Mouse (Mus musculus) adrenal gland, adult 18-20 months (tissue): ENCODE measurements around the gene 0610040J01Rik. TPM values are rescaled to one million over a fixed set of nuclear protein-coding genes. Genes with fewer than 3 reads are reported as not detected.
"Not testable (repeated sequence)": the region's sequence is repeated elsewhere in the genome, so short reads cannot be mapped to it uniquely, and the experiment has no call there.

ENCODE experiments used
- DNase-seq, 2 experiments: peaks; one replicate each; pipeline ENCODE4 v3.0.0; 2021 to 2022; ENCODE audit warnings: low spot score in 2 of 2
- total RNA-seq, 2 experiments: library from RNA; stranded (reverse); gene quantifications; 1 replicate in 1 of 2; 2 replicates in 1 of 2; pipeline ENCODE4 v1.2.3; 2021

Gene 0610040J01Rik
- total RNA-seq, 2 experiments from 2014 or later, result 0.50 to 0.67 TPM

DNA sequence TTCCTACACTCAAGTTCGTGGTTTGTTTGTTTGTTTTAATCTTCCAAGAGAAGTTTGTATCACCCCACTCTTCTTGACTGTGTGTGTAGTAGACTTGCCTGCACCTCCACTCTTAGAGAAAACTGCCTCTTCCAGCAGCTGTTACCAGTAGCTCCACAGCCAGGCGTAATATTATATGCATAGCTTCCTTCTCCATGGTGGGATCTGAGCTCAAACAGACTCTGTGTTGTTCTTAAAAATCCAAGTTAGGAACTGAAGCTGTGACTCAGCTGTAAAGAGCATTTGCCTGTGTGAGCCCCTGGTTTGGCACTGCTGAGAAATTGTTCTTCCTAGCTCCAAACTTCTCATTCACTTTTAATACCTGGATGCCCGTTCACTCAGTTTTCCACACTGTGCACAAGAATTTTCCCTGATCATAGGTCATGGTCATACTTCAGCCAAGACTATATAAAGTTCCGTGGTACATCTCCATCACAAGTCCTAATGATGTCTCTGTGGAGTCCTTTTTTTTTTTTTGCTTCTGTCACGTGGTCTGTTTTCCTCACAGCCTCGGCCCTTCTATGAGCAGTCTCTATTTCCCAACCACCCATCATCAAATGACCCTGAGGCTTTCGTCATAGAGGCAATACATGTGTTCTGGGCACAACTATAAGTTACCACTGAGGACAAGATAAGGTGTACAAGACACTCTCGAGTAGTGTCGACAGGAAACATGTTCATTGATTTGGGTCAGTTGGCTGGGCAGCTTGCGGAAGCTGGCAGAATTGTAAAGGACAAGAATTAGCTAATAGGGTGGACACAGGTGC is 16.4 kb downstream of the 0610040J01Rik start:
- DNase-seq, result no peak

DNA sequence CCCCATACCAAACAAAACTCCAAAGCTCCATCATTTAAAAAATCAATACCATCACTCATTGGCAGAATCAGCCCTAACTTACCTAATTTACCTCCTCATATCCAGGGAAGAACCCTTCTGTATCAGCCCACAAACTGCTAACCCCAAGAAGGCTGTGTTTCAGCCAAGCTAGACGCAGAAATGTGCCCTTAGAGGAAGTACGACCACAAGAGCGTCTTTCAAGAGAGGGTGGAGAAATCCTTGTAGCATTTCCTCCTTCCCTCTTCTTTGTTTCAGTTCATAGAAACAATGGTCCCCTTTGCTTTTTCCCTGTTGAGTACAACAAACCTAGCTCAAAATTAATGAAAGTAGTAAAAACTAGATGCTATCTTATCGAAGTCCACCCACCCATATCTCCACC is 18.9 kb downstream of the 0610040J01Rik start:
- no peak for DNase-seq

DNA sequence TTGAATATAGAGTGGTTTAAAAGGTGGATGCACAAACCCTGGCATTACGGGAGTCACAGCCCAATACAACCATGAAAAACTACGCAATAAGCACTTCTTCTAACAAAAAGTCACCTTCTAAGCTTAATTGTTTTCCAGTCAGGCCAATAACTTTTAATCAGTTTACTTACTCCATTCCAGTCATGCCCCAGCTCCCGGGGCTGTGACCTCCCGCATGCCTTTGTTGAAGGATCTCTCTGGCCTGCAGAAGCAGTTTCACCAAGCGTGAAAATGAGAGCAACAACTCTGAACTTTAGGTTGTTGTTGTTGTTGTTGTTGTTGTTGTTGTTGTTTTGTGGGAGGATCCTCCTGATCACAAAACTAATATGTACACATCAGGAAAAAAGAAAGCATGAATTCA is 21.8 kb downstream of the 0610040J01Rik start:
- no peak for DNase-seq

DNA sequence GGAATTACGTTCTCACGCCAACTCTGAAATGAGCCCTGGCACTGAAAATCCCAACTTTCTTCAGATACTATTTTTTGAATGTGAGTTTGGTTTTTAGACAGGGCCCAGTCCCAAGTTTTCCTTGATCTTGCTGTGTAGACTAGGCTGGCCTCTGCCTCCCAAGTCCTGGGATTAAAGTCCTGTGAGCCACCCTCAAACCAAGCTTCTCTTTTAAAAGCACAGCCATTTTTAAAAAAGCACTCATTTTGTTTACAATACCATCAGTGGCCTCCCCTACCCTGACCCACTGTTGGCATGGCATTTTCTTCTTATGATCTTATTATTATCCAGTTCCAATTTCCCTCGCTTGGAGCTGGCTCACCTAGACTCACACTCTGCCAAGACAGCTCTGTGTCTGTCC is 22.3 kb downstream of the 0610040J01Rik start:
- no peak for DNase-seq

DNA sequence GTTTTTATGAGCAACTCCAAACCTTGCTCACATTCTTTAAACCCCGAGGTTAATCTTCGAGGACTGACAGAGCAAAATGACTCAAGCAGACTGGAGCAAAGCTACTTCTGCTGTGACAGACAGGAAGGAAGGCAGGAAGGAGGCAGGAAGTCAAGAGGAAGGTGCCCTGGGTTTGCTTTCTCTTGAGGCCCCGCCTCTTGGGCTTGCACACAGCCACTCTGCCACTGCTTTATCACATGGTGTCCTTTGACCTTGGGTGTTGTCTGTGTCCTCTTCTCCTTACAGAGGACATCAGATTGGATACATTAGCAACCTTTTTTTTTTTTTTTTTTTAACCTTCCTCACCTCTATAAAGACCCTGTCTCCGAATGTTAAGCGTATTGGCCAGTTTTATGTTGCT is 25.0 kb downstream of the 0610040J01Rik start:
- no peak for DNase-seq

DNA sequence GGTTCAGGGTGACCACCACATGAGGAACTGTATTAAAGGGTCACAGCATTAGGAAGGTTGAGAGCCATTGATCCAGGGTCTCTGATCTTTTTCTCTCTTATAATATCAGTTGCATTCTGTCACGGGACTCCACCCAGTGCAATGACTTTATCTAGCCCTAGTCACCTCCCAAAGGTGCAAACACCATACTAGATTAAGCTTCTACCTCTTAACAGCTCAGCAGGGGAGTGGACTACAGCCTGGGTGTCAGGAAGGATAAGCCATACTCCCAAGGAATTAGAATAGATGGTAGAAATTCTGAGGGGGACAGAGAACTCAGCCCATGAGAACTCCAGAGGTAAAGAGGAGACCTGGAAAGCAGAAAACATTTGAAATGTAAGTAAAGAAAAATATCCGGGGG is 25.7 kb downstream of the 0610040J01Rik start:
- DNase-seq, result no peak

DNA sequence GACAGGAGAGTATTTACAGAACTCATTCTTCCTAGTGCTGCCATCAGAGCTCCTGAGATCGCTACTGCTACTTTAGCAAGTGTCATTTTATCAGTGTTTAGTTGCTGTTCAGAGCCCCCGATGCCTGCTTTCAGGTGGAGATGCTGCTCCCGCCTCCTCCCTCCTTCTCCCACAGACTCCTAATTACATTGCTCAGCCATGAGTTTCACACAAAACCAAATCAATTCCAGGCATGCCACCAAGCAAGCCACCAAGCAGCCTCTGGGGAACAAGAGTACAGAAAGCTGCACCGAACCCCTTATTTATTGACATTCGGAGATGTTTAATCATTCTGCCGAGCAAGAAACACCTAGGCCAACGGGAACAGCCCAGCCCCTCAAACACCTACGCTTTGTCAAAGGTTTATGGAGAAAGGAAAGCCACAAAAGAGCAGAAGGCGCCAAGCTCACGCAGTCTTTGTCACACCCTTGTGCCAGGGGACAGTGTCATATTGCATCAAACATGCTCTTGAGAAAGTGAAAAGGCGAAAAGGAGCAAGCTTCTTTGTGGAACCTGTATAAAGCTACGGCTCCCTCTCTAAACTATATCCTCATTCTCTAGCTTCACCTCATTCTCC is 27.7 kb downstream of the 0610040J01Rik start:
- no peak for DNase-seq

DNA sequence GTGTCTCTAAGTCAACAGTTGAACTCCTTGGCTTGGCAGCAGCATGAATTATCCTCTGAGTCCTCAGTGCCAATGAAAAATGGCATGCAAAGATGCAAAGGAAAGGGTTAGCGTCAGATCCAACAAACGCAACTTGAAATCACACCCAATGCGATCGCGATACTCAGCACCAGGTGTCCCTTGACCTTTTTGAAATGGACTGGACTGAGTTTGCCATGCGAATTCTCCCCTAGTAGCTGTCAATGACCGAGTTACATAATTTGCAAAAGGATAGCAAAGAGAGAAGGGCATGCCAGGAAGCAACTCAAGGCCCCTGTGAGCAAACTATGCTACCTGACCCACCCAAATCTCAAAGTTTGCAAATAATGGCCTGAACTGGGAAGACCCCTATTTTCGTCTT is 34.9 kb downstream of the 0610040J01Rik start:
- no peak for DNase-seq

DNA sequence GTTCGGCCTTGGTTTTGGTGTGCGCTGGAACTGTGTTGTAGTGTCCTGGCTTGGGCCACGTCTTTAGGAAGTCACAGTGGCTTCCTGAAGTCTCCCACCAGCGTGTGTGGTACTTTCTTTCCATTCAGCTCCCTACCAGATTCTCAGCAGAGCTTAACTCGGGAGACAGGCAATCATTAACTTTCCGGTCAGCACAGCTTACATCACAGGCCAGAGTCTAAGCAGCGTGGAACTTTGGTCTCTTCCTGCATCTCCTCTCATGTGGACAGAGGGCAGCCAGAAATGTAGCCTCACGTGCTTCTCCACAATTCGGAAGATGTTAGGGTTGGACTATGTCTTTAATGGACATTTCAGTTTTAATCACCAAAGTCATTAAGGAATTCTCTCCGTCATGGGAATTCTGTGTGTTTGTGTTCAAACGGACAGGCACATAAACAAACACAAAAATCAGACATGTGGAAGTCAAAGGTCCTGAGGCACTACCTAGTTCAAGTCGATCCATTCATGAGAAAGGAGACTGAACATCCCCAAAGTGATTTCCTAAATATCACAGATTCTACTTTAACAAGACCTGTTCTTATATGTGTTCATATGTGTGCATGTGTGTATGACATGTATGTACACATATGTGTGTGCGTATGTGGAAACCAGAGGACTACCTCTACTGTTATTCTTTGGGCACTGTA is 35.5 kb downstream of the 0610040J01Rik start:
- no peak for DNase-seq

DNA sequence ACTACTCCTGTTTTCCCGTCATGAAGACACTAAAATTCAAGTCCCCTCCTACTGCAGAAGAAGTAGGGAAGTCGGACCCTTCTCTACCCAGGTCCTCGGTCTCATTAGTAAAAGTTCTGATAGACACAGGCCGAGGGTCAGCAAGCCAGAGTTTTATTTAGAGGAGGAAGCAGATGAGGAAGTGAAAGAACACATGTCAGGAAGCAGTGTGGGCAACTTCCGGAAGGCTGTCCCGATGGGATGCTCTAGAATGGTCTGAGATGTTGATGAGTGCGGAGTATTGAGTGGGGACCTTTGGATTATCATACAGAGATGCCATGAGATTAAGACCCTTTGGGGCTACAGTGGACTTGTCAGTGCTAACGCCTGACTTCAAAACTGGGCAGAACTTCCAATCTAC is 46.7 kb downstream of the 0610040J01Rik start:
- DNase-seq, result no peak

DNA sequence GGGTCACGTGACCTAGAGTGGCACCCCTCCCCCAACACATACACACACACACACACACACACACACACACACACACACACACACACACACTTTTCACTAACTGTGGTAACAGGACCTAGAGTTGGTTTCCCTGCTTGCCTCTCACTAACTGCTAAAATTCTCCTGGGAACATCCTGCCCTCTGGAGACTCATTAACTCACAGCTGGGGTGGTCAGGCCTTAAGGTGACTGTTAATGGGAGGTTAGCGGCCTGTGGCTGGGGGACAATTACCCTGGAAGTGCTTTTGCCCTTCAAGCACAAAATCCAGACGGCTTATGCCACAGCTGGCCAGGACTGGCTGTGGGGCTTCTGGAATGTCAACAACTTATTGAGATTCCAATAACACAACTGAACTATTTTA is 55.3 kb downstream of the 0610040J01Rik start:
- DNase-seq, result no peak

DNA sequence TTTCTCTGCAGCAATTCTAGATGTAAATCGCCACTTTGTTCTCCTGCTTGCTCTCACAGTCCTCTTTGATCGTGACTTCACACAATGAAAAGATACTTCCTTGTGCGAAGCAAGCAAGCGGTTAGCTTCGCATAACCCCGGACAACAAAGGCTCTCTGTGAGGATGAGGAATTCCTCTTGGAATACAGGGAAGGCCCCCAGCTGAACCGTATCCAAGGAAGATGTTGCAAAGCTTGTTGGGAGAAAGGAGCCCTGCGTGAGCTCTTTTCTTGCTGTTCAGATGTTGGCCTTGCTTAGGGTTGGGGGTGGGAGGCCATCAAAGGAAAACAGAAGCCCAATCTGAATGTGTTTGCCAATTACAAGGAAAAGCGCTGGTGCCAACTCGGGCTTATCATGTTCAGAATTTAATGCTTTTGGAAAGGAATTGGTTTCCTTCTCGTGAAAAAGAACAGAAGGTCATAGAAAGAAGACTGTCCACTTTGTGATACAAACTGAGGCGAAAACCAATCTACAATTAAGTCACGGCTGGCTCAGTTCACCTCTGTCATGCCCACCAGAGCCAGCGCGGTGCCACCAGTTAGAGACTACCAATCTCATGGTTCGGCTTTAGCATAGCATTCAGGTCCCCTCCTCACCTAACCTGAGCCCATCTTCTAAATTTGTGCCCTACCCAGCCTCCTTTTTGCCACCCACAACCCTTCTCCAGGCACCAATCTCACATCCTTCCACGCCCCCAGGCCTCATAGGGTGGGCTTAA is 60.2 kb downstream of the 0610040J01Rik start:
- no peak for DNase-seq

DNA sequence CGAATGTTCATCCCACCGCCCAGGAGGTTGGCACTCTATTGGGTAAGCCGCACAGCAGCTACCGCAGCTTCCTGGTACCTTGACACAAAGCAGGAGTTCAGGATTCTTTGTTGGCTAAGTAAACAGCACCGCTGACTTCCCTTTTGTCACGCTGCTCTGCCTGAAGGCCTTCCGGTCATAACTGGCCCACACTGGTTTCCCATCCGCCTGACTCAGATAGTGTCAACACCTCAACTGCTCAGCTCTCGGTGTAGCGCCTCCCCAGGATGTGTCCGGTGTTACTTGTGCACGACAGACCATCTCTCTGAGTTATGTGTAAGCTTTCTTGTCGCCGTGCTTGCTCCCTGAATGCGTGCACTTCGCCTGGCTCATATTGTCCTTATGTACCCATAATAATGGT is 62.7 kb downstream of the 0610040J01Rik start:
- no peak for DNase-seq

DNA sequence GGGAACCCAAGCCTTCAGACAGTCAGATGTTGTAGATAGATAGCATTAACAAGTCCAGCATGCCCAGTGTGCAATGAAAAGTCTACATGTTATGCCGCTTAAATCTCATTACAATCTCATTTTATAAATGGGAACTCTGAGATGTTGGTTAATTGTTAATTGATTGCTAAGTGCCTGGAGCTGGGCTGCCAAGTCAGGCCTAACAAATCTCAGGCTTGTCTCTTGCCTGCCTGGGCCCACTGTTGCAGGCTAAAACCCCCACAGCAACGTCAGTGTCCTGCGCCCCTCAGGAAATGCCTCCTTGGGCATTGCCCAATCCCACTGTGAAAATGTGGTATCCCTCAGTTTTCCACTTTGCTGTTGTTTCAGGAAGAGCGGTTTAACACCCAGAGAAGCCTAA is 63.9 kb downstream of the 0610040J01Rik start:
- no peak for DNase-seq

DNA sequence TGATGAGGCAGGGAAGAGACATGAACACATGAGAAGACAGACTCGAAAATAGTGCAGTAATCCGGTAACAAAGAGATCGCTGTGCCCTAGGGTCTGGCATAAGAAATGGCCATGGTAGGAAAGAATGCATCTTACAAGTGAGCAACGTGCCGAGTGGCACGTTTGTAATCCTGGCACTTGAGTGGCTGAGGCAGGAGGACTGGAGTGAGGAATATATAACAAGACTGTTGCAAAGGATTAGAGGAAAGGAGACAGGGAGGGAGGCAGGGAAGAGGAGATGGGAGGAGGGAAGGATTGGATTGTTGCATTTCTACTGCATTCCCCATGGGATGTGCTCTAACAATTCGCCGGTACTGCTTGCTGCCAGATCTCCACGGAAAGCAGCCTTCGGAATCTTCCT is 66.9 kb downstream of the 0610040J01Rik start:
- DNase-seq, result no peak

DNA sequence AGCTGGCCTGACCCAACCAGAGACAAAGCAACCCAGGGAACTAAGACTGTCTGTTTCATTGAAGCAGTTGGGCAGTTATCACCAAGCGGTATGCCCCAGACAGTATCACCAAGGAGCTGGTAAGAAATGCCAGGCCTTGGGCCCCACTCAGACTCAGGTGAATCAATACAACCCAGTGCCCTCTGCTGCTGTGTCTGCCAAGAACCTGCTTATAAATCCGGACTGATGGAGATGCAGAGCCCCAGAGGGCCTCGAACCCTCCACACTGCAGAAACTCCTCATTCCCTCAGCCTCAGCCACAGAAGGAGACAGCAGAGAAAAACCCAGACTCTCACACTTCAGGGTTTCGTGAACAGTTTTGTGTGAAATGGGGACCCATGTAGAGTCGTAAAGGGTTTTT is 74.1 kb downstream of the 0610040J01Rik start:
- DNase-seq, result no peak

DNA sequence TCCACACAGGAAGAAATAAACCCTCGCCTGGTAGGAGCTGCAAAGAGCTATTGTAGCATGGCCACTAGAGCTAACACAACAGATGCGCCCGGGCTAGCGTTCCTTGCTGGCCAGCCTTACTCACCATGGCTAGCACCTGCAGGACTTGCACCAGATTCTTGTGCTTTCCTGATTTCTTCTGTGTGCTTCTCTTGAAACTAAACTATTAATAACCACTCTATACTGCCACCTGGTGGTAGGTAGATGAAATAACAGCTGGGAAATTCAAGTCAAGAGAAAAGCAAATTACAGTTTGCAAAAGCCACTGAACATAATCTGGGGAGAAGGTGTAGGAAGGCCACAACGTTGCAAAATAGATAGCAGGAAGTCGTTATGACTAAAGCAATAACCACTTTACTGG is 74.5 kb downstream of the 0610040J01Rik start:
- no peak for DNase-seq

DNA sequence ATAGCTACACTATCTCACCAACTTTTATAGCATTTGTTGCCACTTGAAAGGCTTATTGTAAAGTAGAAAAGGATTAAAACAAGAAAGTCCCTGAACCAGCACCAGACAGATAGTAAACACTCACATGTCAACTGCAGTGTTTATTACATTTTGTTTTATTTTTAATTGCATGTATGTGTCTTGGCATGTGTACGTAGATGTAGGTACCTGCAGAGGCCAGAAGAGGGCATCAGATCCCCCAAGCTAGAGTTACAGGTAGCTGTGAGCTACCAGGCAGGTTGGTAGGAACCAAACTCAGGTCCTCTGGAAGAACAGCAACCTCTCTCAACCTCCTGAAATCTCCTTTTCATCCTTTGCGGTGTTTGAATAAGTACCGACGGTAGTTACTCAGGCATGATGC is 74.9 kb downstream of the 0610040J01Rik start:
- DNase-seq, result no peak

DNA sequence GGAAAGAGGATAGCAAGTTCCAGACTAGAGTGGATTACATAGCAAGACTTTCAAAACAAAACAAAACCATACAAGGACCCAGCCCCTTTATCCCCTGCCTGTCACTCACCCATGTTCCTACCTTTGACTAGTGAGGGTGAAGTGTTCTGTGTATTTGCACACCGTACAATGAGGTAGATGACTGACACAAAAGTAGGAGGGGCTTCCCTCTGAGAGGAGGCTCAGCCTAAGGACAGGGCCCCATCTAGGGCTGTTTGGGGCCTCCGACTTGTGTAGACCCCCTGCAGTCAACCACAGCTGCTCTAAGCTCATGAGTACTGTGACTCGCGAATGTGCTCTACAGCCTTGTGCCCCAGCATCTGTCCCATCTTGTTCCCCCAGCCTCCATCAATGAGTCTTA is 79.1 kb downstream of the 0610040J01Rik start:
- DNase-seq, result no peak

DNA sequence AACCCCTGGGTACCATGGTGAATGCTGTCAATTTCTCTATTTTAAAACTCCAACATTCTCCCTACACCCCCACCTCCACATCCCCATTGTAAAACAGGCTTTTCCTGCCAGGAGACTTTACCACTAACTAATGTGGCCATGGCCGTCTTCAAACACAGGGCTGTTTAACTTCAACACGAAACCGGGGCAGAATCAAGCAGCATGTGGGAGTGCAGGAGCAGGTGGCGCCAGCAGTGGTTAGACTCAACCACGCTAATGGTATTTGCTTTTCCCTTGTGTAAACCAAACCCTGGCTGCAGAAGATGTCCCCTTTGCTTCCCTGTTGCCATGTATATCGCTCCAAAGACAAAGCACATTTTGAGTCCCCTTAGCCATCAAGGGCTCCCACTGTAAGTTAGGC is 79.7 kb downstream of the 0610040J01Rik start:
- DNase-seq, result no peak

DNA sequence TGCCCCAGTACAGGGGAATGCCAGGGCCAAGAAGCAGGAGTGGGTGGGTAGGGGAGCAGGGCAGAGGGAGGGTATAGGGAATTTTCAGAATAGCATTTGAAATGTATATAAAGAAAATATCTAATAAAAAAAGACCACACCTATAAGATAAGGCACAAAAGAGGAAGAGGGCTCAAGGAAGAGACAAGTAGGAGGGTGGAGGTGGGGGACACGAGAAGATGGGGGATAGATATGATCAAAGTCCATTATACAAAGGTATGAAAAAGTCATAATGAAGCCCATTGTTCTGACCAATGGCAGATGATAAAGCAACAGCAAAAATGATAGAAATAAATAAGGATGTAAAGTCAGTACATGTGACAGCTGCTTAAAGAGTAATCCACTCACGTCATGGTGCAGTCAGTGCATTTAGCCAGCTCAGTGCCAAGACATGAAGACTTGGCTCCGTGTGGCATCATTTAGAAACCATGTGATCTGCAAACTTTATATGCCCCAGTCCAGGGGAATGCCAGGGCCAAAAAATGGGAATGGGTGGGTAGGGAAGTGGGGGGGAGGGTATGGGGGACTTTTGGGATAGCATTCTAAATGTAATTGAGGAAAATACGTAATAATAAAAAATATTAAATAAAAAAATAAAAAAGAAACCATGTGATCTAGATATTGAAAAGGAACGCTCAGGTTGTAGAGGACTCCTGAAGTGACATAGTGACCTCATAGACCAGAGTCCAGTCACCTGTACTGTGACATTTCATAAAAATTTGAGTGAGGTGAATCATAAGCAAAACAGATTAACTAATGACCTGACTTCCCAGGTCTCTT is 85.0 kb downstream of the 0610040J01Rik start:
- not testable (repeated sequence) for DNase-seq
